Comparison of ENCODE assay signal across 28 mouse cellular contexts in the genomic region with DNA sequence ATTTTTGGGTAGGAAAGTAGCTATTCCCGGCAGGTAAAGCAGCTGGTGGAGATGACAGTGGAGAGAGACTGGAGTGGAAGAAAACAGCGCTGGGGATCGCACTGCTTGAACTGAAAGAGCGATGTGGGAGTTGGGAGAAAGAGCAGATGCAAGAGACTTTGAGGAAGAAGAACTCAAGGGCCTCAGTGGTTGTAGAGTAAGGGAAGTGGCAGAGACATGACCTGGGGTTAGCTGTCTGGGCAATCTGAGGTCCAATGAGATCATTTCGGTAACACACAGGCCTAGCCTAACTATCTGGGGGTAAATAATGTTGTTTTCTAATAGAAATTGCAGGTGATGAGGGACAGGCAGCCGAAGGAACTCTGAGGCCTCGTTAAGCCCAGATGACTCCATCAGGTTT. TPM values are rescaled to one million over a fixed set of nuclear protein-coding genes. Genes with fewer than 3 reads are reported as not detected.
DNase-seq lines count a peak whose midpoint lies in the region; ATAC-seq and TF ChIP-seq lines count a peak whose summit lies in the region.
"Had no signal": no experiment of that assay in that cellular context is flagged by ENCODE, and none has a peak within 500 bp of the region (broad histone marks: within the 10 kb centered on the region; RNA-seq: fewer than 3 reads in every experiment).

No protein-coding gene starts in this region.

- H3K4me2 ChIP-seq in liver, embryonic 11.5 days = no peak overlapping the region
- H3K4me2 ChIP-seq: embryonic facial prominence, embryonic 13.5 days; forebrain, embryonic 12.5 days; forebrain, embryonic 15.5 days; heart, embryonic 13.5 days; hindbrain, embryonic 12.5 days; hindbrain, embryonic 15.5 days had no signal

- H3K4me1 ChIP-seq in liver, adult 2 months (ENCODE audit: control insufficient read depth, insufficient read depth, low read length) = no peaks in the 10 kb centered on the region
- H3K4me1 ChIP-seq in liver, embryonic 11.5 days (replicated peaks; ENCODE audit: control insufficient read depth, insufficient read depth, low read length) = no peaks in the 10 kb centered on the region
- H3K4me1 ChIP-seq: embryonic facial prominence, embryonic 10.5 days; embryonic facial prominence, embryonic 13.5 days; forebrain, embryonic 12.5 days; heart, embryonic 10.5 days; heart, embryonic 13.5 days; hindbrain, embryonic 15.5 days had no signal

- H3K36me3 ChIP-seq in liver, adult 2 months (ENCODE audit: control insufficient read depth, insufficient read depth, low read length) = no peaks in the 10 kb centered on the region
- H3K36me3 ChIP-seq in liver, embryonic 11.5 days (ENCODE audit: control insufficient read depth, insufficient read depth, low read length) = no peaks in the 10 kb centered on the region
- H3K36me3 ChIP-seq: embryonic facial prominence, embryonic 10.5 days; embryonic facial prominence, embryonic 13.5 days; forebrain, embryonic 12.5 days; forebrain, embryonic 15.5 days; heart, embryonic 10.5 days; heart, embryonic 13.5 days; hindbrain, embryonic 12.5 days; hindbrain, embryonic 15.5 days had no signal

- no peak overlapping the region for H3K27ac ChIP-seq in liver, adult 2 months (replicated peaks; ENCODE audit: insufficient read depth, low read depth, low read length)
- no peak overlapping the region for H3K27ac ChIP-seq in liver, embryonic 11.5 days (ENCODE audit: low read depth, low read length)
- H3K27ac ChIP-seq in layer of hippocampus, adult 2 months = no peak overlapping the region
- H3K27ac ChIP-seq: embryonic facial prominence, embryonic 10.5 days; embryonic facial prominence, embryonic 13.5 days; forebrain, embryonic 12.5 days; forebrain, embryonic 15.5 days; gastrocnemius, adult 2 months; heart, adult 2 months; heart, embryonic 10.5 days; heart, embryonic 13.5 days; hindbrain, embryonic 12.5 days; hindbrain, embryonic 15.5 days had no signal

- H3K79me2 ChIP-seq in liver, adult 2 months (ENCODE audit: control insufficient read depth, insufficient read depth, low read length) = no peaks in the 10 kb centered on the region

- TF ChIP-seq CTCF in liver, adult 2 months (IDR thresholded peaks at IDR 0.05; ENCODE audit: low read depth, low read length) = no peak
- TF ChIP-seq CTCF in layer of hippocampus, adult 2 months (conservative IDR thresholded peaks at IDR 0.05) = no peak

- H3K4me3 ChIP-seq in liver, adult 2 months (ENCODE audit: insufficient read depth, low read depth, low read length) = no peak overlapping the region
- no peak overlapping the region for H3K4me3 ChIP-seq in liver, embryonic 11.5 days (ENCODE audit: low read depth, low read length)
- no peak overlapping the region for H3K4me3 ChIP-seq in layer of hippocampus, adult 2 months
- H3K4me3 ChIP-seq: embryonic facial prominence, embryonic 10.5 days; embryonic facial prominence, embryonic 13.5 days; erythroblast, embryonic 14.5 days; forebrain, embryonic 12.5 days; forebrain, embryonic 15.5 days; gastrocnemius, adult 2 months; heart, adult 2 months; heart, embryonic 10.5 days; heart, embryonic 13.5 days; hindbrain, embryonic 12.5 days; hindbrain, embryonic 15.5 days had no signal

- peak; percentile 4 for DNase-seq in liver, adult 2 months (ENCODE audit: extremely low read depth, low read depth, low spot score)
- DNase-seq in liver, embryonic 11.5 days (ENCODE audit: low spot score) = no peak
- DNase-seq in layer of hippocampus, adult 2 months (ENCODE audit: low spot score in 2 of 2) = no peak
- DNase-seq: adrenal gland, adult 8-10 months; adrenal gland, postnatal 25 days; cerebellum, adult 18-20 months; cerebellum, adult 9-10 months; cerebellum, postnatal 14 days; embryo, embryonic 11 days; gastrocnemius, adult 2 months; gastrocnemius, postnatal 14 days; heart, adult 2 months had no signal

- 84% methylated on average over 7 of the region's 7 CpGs for WGBS in liver, adult 2 months
- WGBS in liver, embryonic 11.5 days = 75% methylated on average over 7 of the region's 7 CpGs

- no peak for TF ChIP-seq POLR2A in liver, adult 2 months (IDR thresholded peaks at IDR 0.05; ENCODE audit: extremely low read depth, insufficient read depth, low read length)

- no peaks in the 10 kb centered on the region for H3K27me3 ChIP-seq in liver, adult 2 months (ENCODE audit: control insufficient read depth, insufficient read depth, low read length)
- no peaks in the 10 kb centered on the region for H3K27me3 ChIP-seq in liver, embryonic 11.5 days (replicated peaks; ENCODE audit: control insufficient read depth, insufficient read depth, low read length)
- H3K27me3 ChIP-seq: embryonic facial prominence, embryonic 13.5 days; forebrain, embryonic 12.5 days; forebrain, embryonic 15.5 days; heart, embryonic 13.5 days; hindbrain, embryonic 12.5 days; hindbrain, embryonic 15.5 days had no signal

- no peaks in the 10 kb centered on the region for H3K9me3 ChIP-seq in liver, embryonic 11.5 days (ENCODE audit: control insufficient read depth, low read length)
- H3K9me3 ChIP-seq: embryonic facial prominence, embryonic 10.5 days; embryonic facial prominence, embryonic 13.5 days; forebrain, embryonic 12.5 days; forebrain, embryonic 15.5 days; heart, embryonic 10.5 days; heart, embryonic 13.5 days; hindbrain, embryonic 12.5 days; hindbrain, embryonic 15.5 days had no signal

- no peak for ATAC-seq in liver, embryonic 11.5 days (replicated peaks; ENCODE audit: low FRiP score)
- ATAC-seq in common myeloid progenitor, adult 5-6 weeks (replicated peaks; ENCODE audit: low read depth, poor library complexity, severe bottlenecking) = peak; percentile 64
- ATAC-seq in megakaryocyte, adult 5-6 weeks (ENCODE audit: poor library complexity, severe bottlenecking) = peak; percentile 79
- ATAC-seq in activated CD4-positive, CD25-positive, alpha-beta regulatory T cell, adult 4 months = no peak
- ATAC-seq: CD4-positive, CD25-positive, alpha-beta regulatory T cell, adult 4 months; forebrain, embryonic 15.5 days had no signal

- no peak overlapping the region for H3K9ac ChIP-seq in liver, adult 2 months (ENCODE audit: low read depth, low read length)
- H3K9ac ChIP-seq in liver, embryonic 11.5 days (ENCODE audit: low read depth, low read length) = no peak overlapping the region
- H3K9ac ChIP-seq: embryonic facial prominence, embryonic 13.5 days; forebrain, embryonic 12.5 days; forebrain, embryonic 15.5 days; heart, embryonic 13.5 days; hindbrain, embryonic 12.5 days; hindbrain, embryonic 15.5 days had no signal

RNA-seq across cellular contexts. Expression of a gene that starts 24.1 kb away (rescaled TPM):
- not detected in 2 replicates for total RNA-seq in liver, adult 2 months (2014; rRNA removed)
- polyA plus RNA-seq in liver, adult 2 months (2012; rRNA removed) = not detected in 2 replicates
- 4.2 and 4.7 TPM in 2 replicates for polyA plus RNA-seq in liver, embryonic 11.5 days (2014; fragmentation: Nextera tagmentation; extraction: Ambion mirVana)
- 55.4 and 71.9 TPM in 2 replicates for total RNA-seq in common myeloid progenitor, adult 5-6 weeks (2017)
- 1.1 and 1.9 TPM in 2 replicates for total RNA-seq in megakaryocyte, adult 5-6 weeks (2015)
- total RNA-seq in megakaryocyte, adult 5-6 weeks (2017) = 3.1 and 7.6 TPM in 2 replicates
- polyA plus RNA-seq in activated CD4-positive, CD25-positive, alpha-beta regulatory T cell, adult 4 months (2017; shearing (Covaris generic)) = not detected
- 1 to 10 TPM; 1.0 to 1.3 TPM for total RNA-seq in layer of hippocampus, adult 2 months (2021)
- total RNA-seq: MEL had no signal
- polyA plus RNA-seq: embryonic facial prominence, embryonic 10.5 days; erythroblast, embryonic 14.5 days; heart, embryonic 13.5 days; heart, embryonic 16.5 days; hindbrain, embryonic 12.5 days; intestine, embryonic 14.5 days had no signal

Comparison
In these comparisons a context has a peak if more than half of its experiments do, and no peak if none do; other contexts are left out.
1. ATAC-seq: peak in common myeloid progenitor, adult 5-6 weeks (single experiment) and megakaryocyte, adult 5-6 weeks (single experiment); none in liver, embryonic 11.5 days (single experiment) and activated CD4-positive, CD25-positive, alpha-beta regulatory T cell, adult 4 months (single experiment).